Mouse (Mus musculus): ENCODE measurements around the gene Atf7. TPM values are rescaled to one million over a fixed set of nuclear protein-coding genes. Genes with fewer than 3 reads are reported as not detected.

Gene Atf7
- polyA plus RNA-seq, 1 experiment, result 140 TPM

DNA sequence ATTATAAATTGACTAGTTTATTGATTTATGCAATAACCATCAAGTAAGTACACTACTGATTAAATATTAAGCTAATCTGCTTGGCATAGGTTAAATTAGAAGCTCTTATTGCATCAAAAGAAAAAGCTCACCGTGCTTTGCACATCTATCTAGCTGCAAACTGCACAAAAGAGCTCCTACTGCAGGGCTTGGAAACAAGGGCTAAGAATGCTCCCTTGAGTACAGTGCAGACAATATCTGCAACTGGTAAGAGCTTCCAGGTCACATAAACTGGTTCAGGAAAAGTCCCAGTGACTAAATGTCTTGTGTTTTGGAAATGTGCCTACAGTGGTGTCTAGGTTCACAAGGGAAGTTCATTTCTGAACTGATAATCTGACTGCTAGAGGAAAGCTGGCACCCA is 62.8 kb downstream of the Atf7 start:
- WGBS, result 96% methylated on average over 1 of the region's 1 CpGs
- no peak for DNase-seq

DNA sequence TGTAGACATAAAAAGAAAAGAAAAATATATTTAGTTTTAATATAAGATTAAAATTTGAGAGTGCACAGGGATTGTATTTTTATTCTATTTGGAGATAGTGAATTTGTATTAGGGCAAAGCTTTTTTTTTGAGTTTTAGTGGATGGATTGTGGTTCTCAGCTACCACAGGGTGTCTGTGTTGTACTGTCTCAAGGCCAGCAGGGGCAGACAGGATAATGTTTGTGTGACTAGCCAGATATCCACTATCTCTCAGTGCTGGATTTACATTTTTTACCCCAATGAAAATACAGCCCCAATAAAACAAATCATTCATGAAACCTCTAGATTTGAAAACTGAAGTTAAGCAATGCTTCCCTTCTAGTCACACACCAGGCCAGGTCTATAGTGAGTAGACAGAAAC is 67.7 kb downstream of the Atf7 start:
- H3K27ac ChIP-seq (ENCODE audit: control insufficient read depth, insufficient read depth, low read length), result no peak overlapping the region
- no peaks in the 10 kb centered on the region for H3K4me1 ChIP-seq (replicated peaks; ENCODE audit: control insufficient read depth, insufficient read depth, low read length)
- H3K4me3 ChIP-seq (ENCODE audit: control insufficient read depth, insufficient read depth, low read length), result no peak overlapping the region
- no peak for DNase-seq
- TF ChIP-seq POLR2A (IDR thresholded peaks at IDR 0.05; ENCODE audit: control insufficient read depth, extremely low read depth, insufficient read depth, low read length, poor library complexity) (no peak), CTCF (IDR thresholded peaks at IDR 0.05; ENCODE audit: borderline replicate concordance, control insufficient read depth, extremely low read depth, insufficient read depth, low read length, poor library complexity) (no peak)
- H3K36me3 ChIP-seq (ENCODE audit: control insufficient read depth, insufficient read depth, low read length), result peaks cover 33% of the 10 kb centered on the region
- H3K27me3 ChIP-seq (ENCODE audit: control insufficient read depth, insufficient read depth, low read length), result no peaks in the 10 kb centered on the region

More for the DNA sequence above, 62.8 kb downstream of the Atf7 start:
- Histone ChIP-seq H3K4me3 (ENCODE audit: control insufficient read depth, insufficient read depth, low read length) (no peak overlapping the region), H3K4me1 (replicated peaks; ENCODE audit: control insufficient read depth, insufficient read depth, low read length) (no peaks in the 10 kb centered on the region), H3K27ac (ENCODE audit: control insufficient read depth, insufficient read depth, low read length) (no peak overlapping the region), H3K27me3 (ENCODE audit: control insufficient read depth, insufficient read depth, low read length) (no peaks in the 10 kb centered on the region), H3K36me3 (ENCODE audit: control insufficient read depth, insufficient read depth, low read length) (peaks cover 11% of the 10 kb centered on the region)
- no peak for TF ChIP-seq POLR2A (IDR thresholded peaks at IDR 0.05; ENCODE audit: control insufficient read depth, extremely low read depth, insufficient read depth, low read length, poor library complexity)
- TF ChIP-seq CTCF (IDR thresholded peaks at IDR 0.05; ENCODE audit: borderline replicate concordance, control insufficient read depth, extremely low read depth, insufficient read depth, low read length, poor library complexity), result no peak

DNA sequence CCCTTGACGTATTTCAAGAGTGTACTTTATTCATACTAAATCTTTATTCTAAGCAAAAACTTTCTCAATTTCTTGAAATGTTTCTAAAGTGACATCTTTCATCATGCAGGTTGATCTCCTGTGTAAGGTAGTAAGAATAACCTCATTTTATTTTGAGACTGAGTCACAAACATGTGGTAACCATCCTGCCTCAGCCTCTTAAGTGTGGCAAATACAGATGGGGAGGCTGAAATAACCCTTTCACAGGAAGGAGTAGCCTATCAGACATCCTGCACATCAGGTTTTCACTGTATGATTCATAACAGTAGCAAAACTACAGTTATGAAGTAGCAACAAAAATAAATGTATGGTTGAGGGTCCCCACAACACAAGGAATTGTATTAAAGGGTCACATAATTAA is 69.7 kb downstream of the Atf7 start:
- Histone ChIP-seq H3K27ac (ENCODE audit: control insufficient read depth, insufficient read depth, low read length) (no peak overlapping the region), H3K36me3 (ENCODE audit: control insufficient read depth, insufficient read depth, low read length) (peaks cover 46% of the 10 kb centered on the region), H3K27me3 (ENCODE audit: control insufficient read depth, insufficient read depth, low read length) (no peaks in the 10 kb centered on the region), H3K4me1 (replicated peaks; ENCODE audit: control insufficient read depth, insufficient read depth, low read length) (no peaks in the 10 kb centered on the region), H3K4me3 (ENCODE audit: control insufficient read depth, insufficient read depth, low read length) (no peak overlapping the region)
- no peak for DNase-seq
- WGBS, result 100% methylated on average over 1 of the region's 1 CpGs
- TF ChIP-seq CTCF (IDR thresholded peaks at IDR 0.05; ENCODE audit: borderline replicate concordance, control insufficient read depth, extremely low read depth, insufficient read depth, low read length, poor library complexity) (no peak), POLR2A (IDR thresholded peaks at IDR 0.05; ENCODE audit: control insufficient read depth, extremely low read depth, insufficient read depth, low read length, poor library complexity) (no peak)

DNA sequence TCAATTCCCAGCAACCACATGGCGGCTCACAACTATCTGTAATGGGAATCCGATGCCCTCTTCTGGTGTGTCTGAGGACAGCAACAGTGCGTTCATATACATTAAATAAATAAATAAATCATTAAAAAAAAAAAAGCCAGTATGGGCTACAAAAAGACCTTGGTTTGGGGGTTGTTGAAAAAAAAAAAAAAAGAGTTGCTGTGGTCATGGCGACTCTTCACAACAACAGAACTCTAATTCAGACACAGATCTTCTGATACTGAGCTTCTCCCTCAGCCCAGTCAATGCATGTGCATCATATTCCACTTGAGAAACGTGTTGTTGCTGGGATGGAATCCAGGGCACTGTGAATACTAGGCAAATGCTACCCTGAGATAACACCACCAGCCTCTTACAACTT is 72.7 kb downstream of the Atf7 start:
- no peaks in the 10 kb centered on the region for H3K4me1 ChIP-seq (replicated peaks; ENCODE audit: control insufficient read depth, insufficient read depth, low read length)
- TF ChIP-seq POLR2A (IDR thresholded peaks at IDR 0.05; ENCODE audit: control insufficient read depth, extremely low read depth, insufficient read depth, low read length, poor library complexity) (no peak), CTCF (IDR thresholded peaks at IDR 0.05; ENCODE audit: borderline replicate concordance, control insufficient read depth, extremely low read depth, insufficient read depth, low read length, poor library complexity) (no peak)
- no peak for DNase-seq
- H3K27me3 ChIP-seq (ENCODE audit: control insufficient read depth, insufficient read depth, low read length), result no peaks in the 10 kb centered on the region
- 99% methylated on average over 5 of the region's 5 CpGs for WGBS
- H3K36me3 ChIP-seq (ENCODE audit: control insufficient read depth, insufficient read depth, low read length), result peaks cover 48% of the 10 kb centered on the region
- H3K27ac ChIP-seq (ENCODE audit: control insufficient read depth, insufficient read depth, low read length), result no peak overlapping the region
- no peak overlapping the region for H3K4me3 ChIP-seq (ENCODE audit: control insufficient read depth, insufficient read depth, low read length)

DNA sequence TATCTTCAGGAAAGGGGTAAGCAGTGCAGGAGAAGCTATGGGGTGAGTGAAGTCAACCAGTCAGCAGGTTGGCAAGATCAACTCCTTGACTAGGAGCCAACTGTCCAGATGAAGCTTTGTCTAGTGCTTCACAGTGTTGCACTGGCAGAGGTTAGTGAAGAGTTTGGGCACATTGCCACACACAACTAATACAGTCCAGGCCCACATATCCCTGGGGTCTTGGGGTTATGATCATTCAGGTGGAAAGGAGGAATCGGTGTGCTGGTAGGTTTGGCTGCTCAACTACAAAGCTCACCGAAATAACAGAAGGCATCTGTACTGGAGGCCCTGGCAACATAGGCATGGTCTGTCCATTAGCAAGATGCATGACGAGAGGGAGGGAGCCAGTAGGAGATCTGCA is 77.8 kb downstream of the Atf7 start:
- 93% methylated on average over 3 of the region's 3 CpGs for WGBS
- Histone ChIP-seq H3K4me1 (replicated peaks; ENCODE audit: control insufficient read depth, insufficient read depth, low read length) (no peaks in the 10 kb centered on the region), H3K27me3 (ENCODE audit: control insufficient read depth, insufficient read depth, low read length) (no peaks in the 10 kb centered on the region), H3K4me3 (ENCODE audit: control insufficient read depth, insufficient read depth, low read length) (no peak overlapping the region), H3K27ac (ENCODE audit: control insufficient read depth, insufficient read depth, low read length) (no peak overlapping the region), H3K36me3 (ENCODE audit: control insufficient read depth, insufficient read depth, low read length) (peaks cover 60% of the 10 kb centered on the region)
- no peak for DNase-seq
- TF ChIP-seq POLR2A (IDR thresholded peaks at IDR 0.05; ENCODE audit: control insufficient read depth, extremely low read depth, insufficient read depth, low read length, poor library complexity) (no peak), CTCF (IDR thresholded peaks at IDR 0.05; ENCODE audit: borderline replicate concordance, control insufficient read depth, extremely low read depth, insufficient read depth, low read length, poor library complexity) (no peak)

DNA sequence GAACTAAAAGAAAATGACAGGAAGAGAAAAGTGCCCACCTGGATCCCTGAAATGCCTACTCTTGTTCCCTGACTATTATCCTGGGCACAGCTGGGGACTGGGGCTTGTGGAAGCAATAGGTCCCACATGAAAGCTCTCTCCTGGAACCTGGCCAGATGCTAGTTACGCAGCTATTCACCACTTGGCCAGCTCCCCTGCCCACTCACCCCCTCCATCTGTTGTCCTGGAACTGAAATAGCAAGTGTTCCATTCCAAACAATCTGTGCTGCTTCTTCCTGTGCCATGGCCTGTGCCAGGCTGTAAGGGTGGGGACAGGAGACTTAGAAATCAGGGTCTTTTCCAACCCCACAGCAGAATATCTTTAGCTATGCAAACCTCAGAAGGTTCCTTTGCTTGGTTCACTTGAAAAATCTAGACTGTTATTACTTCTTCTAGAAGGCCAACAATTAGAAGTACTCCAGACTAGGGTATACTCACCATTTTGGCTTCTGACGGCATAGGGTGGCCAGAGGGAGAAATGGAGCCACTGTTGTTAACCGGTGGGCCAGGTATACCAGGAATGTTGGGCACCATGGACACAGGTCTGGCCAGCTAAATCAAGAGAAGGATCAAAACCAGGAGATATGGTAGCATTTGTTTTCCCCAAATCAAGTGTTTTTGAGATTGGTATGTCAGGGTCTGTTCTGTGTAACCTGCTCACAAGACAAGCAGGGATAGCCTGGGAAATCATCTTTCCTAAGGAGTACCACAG is 78.4 kb downstream of the Atf7 start:
- no peak for TF ChIP-seq POLR2A (IDR thresholded peaks at IDR 0.05; ENCODE audit: control insufficient read depth, extremely low read depth, insufficient read depth, low read length, poor library complexity)
- no peak for TF ChIP-seq CTCF (IDR thresholded peaks at IDR 0.05; ENCODE audit: borderline replicate concordance, control insufficient read depth, extremely low read depth, insufficient read depth, low read length, poor library complexity)
- H3K27ac ChIP-seq (ENCODE audit: control insufficient read depth, insufficient read depth, low read length), result no peak overlapping the region
- no peak overlapping the region for H3K4me3 ChIP-seq (ENCODE audit: control insufficient read depth, insufficient read depth, low read length)
- no peaks in the 10 kb centered on the region for H3K27me3 ChIP-seq (ENCODE audit: control insufficient read depth, insufficient read depth, low read length)
- WGBS, result 96% methylated on average over 3 of the region's 3 CpGs
- no peaks in the 10 kb centered on the region for H3K4me1 ChIP-seq (replicated peaks; ENCODE audit: control insufficient read depth, insufficient read depth, low read length)
- no peak for DNase-seq
- peaks cover 53% of the 10 kb centered on the region for H3K36me3 ChIP-seq (ENCODE audit: control insufficient read depth, insufficient read depth, low read length)

DNA sequence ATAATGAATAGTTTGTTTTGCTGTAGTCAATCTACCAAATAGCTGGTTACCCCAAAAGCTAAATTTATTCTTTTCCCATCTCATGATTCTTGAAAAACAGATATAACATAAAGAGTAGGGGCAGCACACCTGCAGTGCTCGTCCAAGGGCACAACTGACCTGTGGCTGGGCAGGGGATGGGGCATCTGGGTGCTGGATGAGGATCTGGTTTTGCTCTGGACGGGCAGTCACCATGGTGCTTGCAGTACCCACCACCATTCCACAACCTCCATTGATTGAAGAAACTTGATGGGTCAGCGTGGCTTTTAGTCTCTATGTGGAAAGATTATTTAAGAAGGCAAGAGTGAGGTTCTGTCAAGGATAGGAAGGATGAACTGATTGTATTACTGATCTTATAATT is 79.0 kb downstream of the Atf7 start:
- H3K4me1 ChIP-seq (replicated peaks; ENCODE audit: control insufficient read depth, insufficient read depth, low read length), result no peaks in the 10 kb centered on the region
- TF ChIP-seq CTCF (IDR thresholded peaks at IDR 0.05; ENCODE audit: borderline replicate concordance, control insufficient read depth, extremely low read depth, insufficient read depth, low read length, poor library complexity), result no peak
- TF ChIP-seq POLR2A (IDR thresholded peaks at IDR 0.05; ENCODE audit: control insufficient read depth, extremely low read depth, insufficient read depth, low read length, poor library complexity), result no peak
- no peak overlapping the region for H3K27ac ChIP-seq (ENCODE audit: control insufficient read depth, insufficient read depth, low read length)
- 97% methylated on average over 3 of the region's 3 CpGs for WGBS
- H3K27me3 ChIP-seq (ENCODE audit: control insufficient read depth, insufficient read depth, low read length), result no peaks in the 10 kb centered on the region
- H3K36me3 ChIP-seq (ENCODE audit: control insufficient read depth, insufficient read depth, low read length), result peaks cover 48% of the 10 kb centered on the region
- no peak for DNase-seq
- H3K4me3 ChIP-seq (ENCODE audit: control insufficient read depth, insufficient read depth, low read length), result no peak overlapping the region
